Mouse (Mus musculus) thymus, adult 2 months (tissue): ENCODE measurements around the gene Cdh3. TPM values are rescaled to one million over a fixed set of nuclear protein-coding genes. Genes with fewer than 3 reads are reported as not detected.
"Not testable (repeated sequence)": the region's sequence is repeated elsewhere in the genome, so short reads cannot be mapped to it uniquely, and the experiment has no call there.

Source experiments
- DNase-seq: peaks from one replicate; pipeline ENCODE4 v3.0.0; 2021
- H3K27ac ChIP-seq: fragments of 200-500 bp; 2 replicates; pipeline ENCODE4 v1.5.1; 2012; ENCODE audit warnings: low read length, control low read depth; ENCODE audit not compliant: control insufficient read depth, insufficient read depth
- H3K27me3 ChIP-seq: fragments of 200-500 bp; 2 replicates; pipeline ENCODE4 v1.6.1; 2012; ENCODE audit warnings: mild to moderate bottlenecking, low read length, moderate library complexity, mixed read lengths; ENCODE audit not compliant: control insufficient read depth, insufficient read depth
- H3K36me3 ChIP-seq: fragments of 200-500 bp; 2 replicates; pipeline ENCODE4 v1.6.1; 2012; ENCODE audit warnings: mild to moderate bottlenecking, low read length, moderate library complexity; ENCODE audit not compliant: control insufficient read depth, insufficient read depth
- H3K4me1 ChIP-seq: fragments of 200-500 bp; replicated peaks from 2 replicates; pipeline ENCODE4 v1.6.1; 2012; ENCODE audit warnings: low read length; ENCODE audit not compliant: control insufficient read depth, insufficient read depth
- H3K4me3 ChIP-seq: fragments of 200-500 bp; 2 replicates; pipeline ENCODE4 v1.5.1; 2012; ENCODE audit warnings: mild to moderate bottlenecking, low read length, control low read depth, moderate library complexity; ENCODE audit not compliant: control insufficient read depth, insufficient read depth
- CTCF ChIP-seq: fragments of 200-500 bp; IDR thresholded peaks from 2 replicates; pipeline ENCODE4 v1.5.1; 2012; ENCODE audit warnings: mild to moderate bottlenecking, control low read depth, low read length, moderate library complexity, borderline replicate concordance; ENCODE audit not compliant: control insufficient read depth, poor library complexity, insufficient read depth; ENCODE audit errors: extremely low read depth
- POLR2A ChIP-seq: fragments of 200-500 bp; IDR thresholded peaks from 2 replicates; pipeline ENCODE4 v1.6.1; 2012; ENCODE audit warnings: mild to moderate bottlenecking, low read length, control low read depth, moderate library complexity; ENCODE audit not compliant: control insufficient read depth, poor library complexity, insufficient read depth; ENCODE audit errors: extremely low read depth
- WGBS: fragments of 180-500 bp; shearing (Covaris S2); methylation state at CpG from one replicate; pipeline ENCODE4 v1.1.7; 2018; 5-methylcytosine and 5-hydroxymethylcytosine counted together
- polyA plus RNA-seq: library from polyadenylated mRNA; depleted of rRNA; stranded (reverse); fragments of >200 nt; gene quantifications from 2 replicates; pipeline ENCODE4 v1.2.3, GENCODE M21; 2012

The Cdh3 gene
- polyA plus RNA-seq, 1 experiment = 8.2 TPM

GRCm38 (mm10) chr8:106586896-106587295 is 76.2 kb downstream of the Cdh3 start:
- Histone ChIP-seq H3K27me3 (no peaks in the 10 kb centered on the region), H3K27ac (no peak overlapping the region), H3K36me3 (no peaks in the 10 kb centered on the region), H3K4me3 (no peak overlapping the region), H3K4me1 (no peaks in the 10 kb centered on the region)
- TF ChIP-seq CTCF (no peak), POLR2A (no peak)
- WGBS = 94% methylated on average over 8 of the region's 8 CpGs
- DNase-seq = no peak

DNA sequence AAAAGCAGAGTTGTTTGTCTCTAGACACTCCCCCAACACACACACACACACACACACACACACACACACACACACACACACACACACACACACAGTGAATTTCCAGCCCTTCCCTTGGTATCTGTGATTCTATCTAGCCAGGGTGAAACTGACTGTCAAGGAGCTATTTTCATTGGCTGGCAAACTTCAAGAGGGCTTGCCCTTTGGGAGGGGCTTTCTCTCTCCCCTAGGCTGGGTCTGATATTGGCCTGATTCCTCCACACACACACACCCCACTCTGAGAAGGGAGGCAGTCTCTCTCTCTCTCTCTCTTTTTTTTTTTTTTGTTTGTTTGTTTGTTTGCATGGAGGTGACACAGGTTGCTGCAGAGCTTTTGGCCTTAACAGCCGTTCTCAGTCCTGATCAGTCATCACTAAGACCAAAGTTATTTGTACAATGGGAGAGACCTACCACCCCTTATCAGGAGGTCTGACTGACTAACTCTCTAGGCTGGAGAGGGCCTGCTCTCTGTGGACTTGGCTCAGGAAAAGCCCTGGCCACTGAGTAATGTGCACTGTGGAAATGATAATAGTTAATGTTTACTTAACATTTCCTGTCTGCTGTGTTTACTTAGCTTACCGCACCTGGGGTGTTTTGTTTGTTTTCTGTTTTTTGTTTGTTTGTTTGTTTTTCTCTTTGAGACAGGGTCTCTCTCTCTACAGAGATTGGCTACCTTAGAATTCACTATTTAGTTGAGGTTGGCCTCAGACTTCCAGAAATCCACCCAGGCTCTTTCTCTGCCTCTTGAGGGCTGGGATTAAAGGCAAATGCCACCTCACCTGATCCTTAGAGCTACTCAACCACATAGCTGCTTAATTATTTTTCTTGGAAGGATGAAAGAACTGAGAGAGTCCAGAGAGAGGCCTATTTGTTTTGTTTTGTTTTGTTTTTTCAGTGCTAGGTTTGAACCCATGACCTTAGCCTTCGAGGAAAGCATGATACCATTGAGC is 78.0 kb downstream of the Cdh3 start:
- no peaks in the 10 kb centered on the region for H3K36me3 ChIP-seq
- no peaks in the 10 kb centered on the region for H3K27me3 ChIP-seq
- 84% methylated on average over 3 of the region's 3 CpGs for WGBS
- TF ChIP-seq POLR2A (no peak), CTCF (no peak)
- H3K27ac ChIP-seq = no peak overlapping the region
- no peak overlapping the region for H3K4me3 ChIP-seq
- DNase-seq = no peak
- H3K4me1 ChIP-seq = no peaks in the 10 kb centered on the region

DNA sequence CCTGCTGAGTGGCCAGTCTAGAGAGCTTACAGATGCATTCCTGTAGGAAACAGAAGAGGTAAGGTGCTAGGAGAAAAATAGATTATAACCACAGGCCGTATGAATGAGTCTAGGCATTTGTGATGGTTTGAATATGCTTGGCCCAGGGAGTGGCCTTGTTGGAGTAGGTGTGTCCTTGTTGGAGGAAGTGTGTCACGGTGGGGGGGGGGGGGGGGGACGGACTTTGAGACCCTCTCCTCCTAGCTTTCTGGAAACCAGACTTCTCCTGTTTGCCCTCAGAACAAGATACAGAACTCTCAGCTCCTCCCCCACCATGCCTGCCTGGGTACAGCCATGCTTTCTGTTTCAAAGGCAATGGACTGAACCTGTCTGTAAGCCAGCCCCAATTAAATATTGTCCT is 81.8 kb downstream of the Cdh3 start:
- H3K36me3 ChIP-seq = no peaks in the 10 kb centered on the region
- no peak overlapping the region for H3K27ac ChIP-seq
- TF ChIP-seq CTCF (no peak), POLR2A (no peak)
- WGBS = 49% methylated on average over 3 of the region's 3 CpGs
- no peak overlapping the region for H3K4me3 ChIP-seq
- no peaks in the 10 kb centered on the region for H3K27me3 ChIP-seq
- peaks cover 3% of the 10 kb centered on the region for H3K4me1 ChIP-seq
- no peak for DNase-seq

- H3K27me3 ChIP-seq, H3K4me1 ChIP-seq, H3K36me3 ChIP-seq, DNase-seq, H3K4me3 ChIP-seq, H3K27ac ChIP-seq: not testable (repeated sequence)
- 97% methylated on average over 3 of the region's 3 CpGs for WGBS
Measured at GRCm38 (mm10) chr8:106595623-106596022, 84.9 kb downstream of the Cdh3 start.

DNA sequence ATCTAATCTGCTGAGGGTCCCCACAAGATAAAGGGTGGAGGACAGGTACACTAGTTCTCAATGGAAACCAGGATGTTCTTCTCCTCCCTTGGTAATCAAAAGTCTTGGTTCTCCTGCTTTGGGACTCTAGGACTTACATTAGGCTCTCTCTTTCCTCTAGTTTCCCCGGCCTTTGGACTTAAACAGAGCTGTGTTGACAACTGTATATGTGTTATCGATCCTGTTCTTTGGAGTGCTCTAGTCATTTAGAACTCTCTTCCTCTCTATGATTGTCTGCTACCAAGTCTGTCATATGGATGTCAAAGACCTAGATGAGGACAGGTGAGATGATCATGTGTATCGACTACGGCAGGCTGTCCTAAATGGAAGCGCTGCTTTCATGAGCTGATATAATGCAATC is 86.4 kb downstream of the Cdh3 start:
- Histone ChIP-seq H3K27me3 (no peaks in the 10 kb centered on the region), H3K4me1 (peaks cover 3% of the 10 kb centered on the region), H3K36me3 (no peaks in the 10 kb centered on the region), H3K27ac (no peak overlapping the region), H3K4me3 (no peak overlapping the region)
- DNase-seq = no peak
- TF ChIP-seq CTCF (no peak), POLR2A (no peak)
- WGBS = 94% methylated on average over 5 of the region's 5 CpGs

DNA sequence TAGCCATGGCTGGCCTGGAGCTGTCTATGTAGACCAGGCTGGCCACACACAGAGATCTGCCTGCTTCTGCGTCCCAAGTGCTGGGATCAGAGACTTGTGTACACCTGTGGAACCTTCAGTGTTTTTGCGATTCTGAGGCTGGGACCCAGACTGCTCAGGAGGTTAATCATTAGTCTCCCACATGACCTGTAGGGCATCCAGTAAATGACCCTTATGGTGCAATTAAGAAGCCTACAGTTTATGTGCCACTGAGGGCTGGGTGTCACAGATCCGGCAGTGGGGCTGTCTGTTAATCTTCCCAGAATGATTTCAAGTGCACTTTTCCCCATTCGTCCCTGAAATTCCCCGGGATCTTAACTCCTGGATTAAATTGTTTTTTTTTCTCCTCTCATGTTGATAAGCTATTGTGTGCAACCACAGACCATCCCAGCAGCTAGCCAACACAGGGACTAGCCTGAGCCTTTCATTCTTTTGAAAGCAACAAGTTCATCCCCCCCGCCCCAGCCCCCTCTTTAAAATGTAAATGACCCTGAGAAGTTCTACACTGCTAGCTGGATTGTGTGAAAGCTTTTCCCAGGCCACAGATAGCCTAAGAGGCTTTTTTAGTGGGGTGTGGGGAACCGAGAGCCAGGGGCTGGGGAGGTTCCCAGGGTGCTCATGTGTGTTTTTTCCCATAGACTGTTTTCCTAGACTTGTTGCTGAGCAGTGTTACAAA is 88.7 kb downstream of the Cdh3 start:
- no peak for DNase-seq
- 83% methylated on average over 7 of the region's 7 CpGs for whole genome bisulfite sequencing
- Histone ChIP-seq H3K27ac (no peak overlapping the region), H3K4me1 (peaks cover 20% of the 10 kb centered on the region), H3K27me3 (peaks cover 5% of the 10 kb centered on the region; the same call in 1 of the 2 replicates), H3K36me3 (no peaks in the 10 kb centered on the region), H3K4me3 (no peak overlapping the region)
- TF ChIP-seq POLR2A = no peak
- no peak for TF ChIP-seq CTCF
